Mouse (Mus musculus) lung, embryonic 14.5 days (tissue): ENCODE data around the gene 0610040J01Rik. TPM values are rescaled to one million over a fixed set of nuclear protein-coding genes. Genes with fewer than 3 reads are reported as not detected.

Source experiments
- ATAC-seq: fragments of 200-750 bp; cut with Nextera tagmentation; 2 replicates; pipeline ENCODE4 v1.8.0; 2017; ENCODE audit warnings: mild to moderate bottlenecking, moderate TSS enrichment, moderate library complexity; ENCODE audit not compliant: insufficient read depth
- DNase-seq: peaks from one replicate; pipeline ENCODE4 v3.0.0-alpha.2; 2015
- H3K27ac ChIP-seq: fragments of 300-500 bp; sonication (generic); 2 replicates; pipeline ENCODE4 v1.5.1; 2014; ENCODE audit warnings: low read depth, mild to moderate bottlenecking, moderate library complexity
- H3K27me3 ChIP-seq: fragments of 300-500 bp; sonication (generic); 2 replicates; pipeline ENCODE4 v1.6.1; 2014; ENCODE audit warnings: low read length, control low read depth; ENCODE audit not compliant: insufficient read depth
- H3K36me3 ChIP-seq: fragments of 300-500 bp; sonication (generic); 2 replicates; pipeline ENCODE4 v1.6.1; 2014; ENCODE audit warnings: control low read depth; ENCODE audit not compliant: insufficient read depth
- H3K4me1 ChIP-seq: fragments of 300-500 bp; sonication (generic); 2 replicates; pipeline ENCODE4 v1.6.1; 2014; ENCODE audit warnings: antibody characterized with exemption, control low read depth; ENCODE audit not compliant: insufficient read depth
- H3K4me2 ChIP-seq: fragments of 300-500 bp; sonication (generic); 2 replicates; pipeline ENCODE4 v1.6.1; 2014; ENCODE audit warnings: mild to moderate bottlenecking
- H3K4me3 ChIP-seq: fragments of 300-500 bp; sonication (generic); 2 replicates; pipeline ENCODE4 v1.5.1; 2014; ENCODE audit warnings: low read depth, low read length
- H3K9ac ChIP-seq: fragments of 300-500 bp; sonication (generic); 2 replicates; pipeline ENCODE4 v1.6.1; 2014
- H3K9me3 ChIP-seq: fragments of 300-500 bp; sonication (generic); 2 replicates; pipeline ENCODE4 v1.6.1; 2016; ENCODE audit warnings: low read depth, low read length, control low read depth
- CTCF ChIP-seq: IDR thresholded peaks from 2 replicates; pipeline ENCODE4 v1.5.1; 2016; ENCODE audit warnings: antibody characterized with exemption, low read depth
- WGBS: fragments of 180-500 bp; shearing (Covaris S2); extraction: QIAGEN DNeasy Blood & Tissue Kit; methylation state at CpG from one replicate; pipeline ENCODE4 v1.1.7; 2014; 5-methylcytosine and 5-hydroxymethylcytosine counted together
- polyA plus RNA-seq: library from polyadenylated mRNA; unstranded; fragments of >200 nt; fragmentation: Nextera tagmentation; extraction: Ambion mirVana; gene quantifications from 2 replicates; pipeline ENCODE4 v1.2.1, GENCODE M21; 2014

The 0610040J01Rik gene
- polyA plus RNA-seq, 1 experiment from 2014 or later = 16.7 TPM

DNA sequence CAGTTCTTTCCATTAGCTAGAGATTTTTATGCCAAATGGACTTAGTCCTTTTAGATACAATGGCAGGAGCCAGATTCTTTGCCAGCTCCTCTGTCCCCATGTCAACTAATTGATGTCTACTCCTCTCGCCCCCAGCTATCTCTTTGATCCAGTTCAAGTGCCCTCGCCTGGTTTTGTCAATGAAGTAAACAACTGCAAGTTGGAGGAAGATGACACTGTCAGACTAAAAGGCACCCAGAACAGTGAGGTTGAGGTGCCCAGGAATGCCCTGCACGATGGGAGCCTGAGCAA lies 85.6 kb downstream of the 0610040J01Rik start:
- DNase-seq = no peak
- Histone ChIP-seq H3K9me3 (no peaks in the 10 kb centered on the region), H3K27ac (no peak overlapping the region), H3K4me1 (no peaks in the 10 kb centered on the region), H3K36me3 (no peaks in the 10 kb centered on the region), H3K9ac (no peak overlapping the region), H3K4me2 (no peak overlapping the region), H3K27me3 (no peaks in the 10 kb centered on the region), H3K4me3 (no peak overlapping the region)
- ATAC-seq = no peak
- no peak for TF ChIP-seq CTCF
- WGBS = 61% methylated on average over 3 of the region's 3 CpGs

DNA sequence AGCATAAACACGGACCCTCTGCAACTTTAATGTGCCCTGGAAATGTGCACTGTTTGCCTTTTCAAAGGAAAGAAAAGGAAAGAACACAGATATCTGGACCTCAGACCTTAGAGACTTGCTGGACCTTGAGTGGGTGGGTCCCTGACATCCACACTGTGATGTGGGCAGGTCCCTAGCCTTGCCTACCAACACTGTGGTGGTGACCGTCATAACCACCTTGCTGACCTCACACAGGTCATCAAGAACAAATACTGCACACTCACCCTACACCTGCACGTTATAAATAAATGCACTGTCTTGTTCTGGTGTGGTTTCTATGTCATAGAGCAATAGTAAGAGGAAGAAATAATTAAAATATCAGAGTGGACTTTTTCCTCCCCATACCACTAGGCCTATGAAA lies 91.2 kb downstream of the 0610040J01Rik start:
- Histone ChIP-seq H3K4me2 (no peak overlapping the region), H3K9ac (no peak overlapping the region), H3K36me3 (no peaks in the 10 kb centered on the region), H3K4me1 (no peaks in the 10 kb centered on the region), H3K27me3 (no peaks in the 10 kb centered on the region), H3K9me3 (no peaks in the 10 kb centered on the region), H3K27ac (no peak overlapping the region), H3K4me3 (no peak overlapping the region)
- WGBS = 60% methylated on average over 3 of the region's 3 CpGs
- DNase-seq (no peak), ATAC-seq (no peak)
- TF ChIP-seq CTCF = no peak

DNA sequence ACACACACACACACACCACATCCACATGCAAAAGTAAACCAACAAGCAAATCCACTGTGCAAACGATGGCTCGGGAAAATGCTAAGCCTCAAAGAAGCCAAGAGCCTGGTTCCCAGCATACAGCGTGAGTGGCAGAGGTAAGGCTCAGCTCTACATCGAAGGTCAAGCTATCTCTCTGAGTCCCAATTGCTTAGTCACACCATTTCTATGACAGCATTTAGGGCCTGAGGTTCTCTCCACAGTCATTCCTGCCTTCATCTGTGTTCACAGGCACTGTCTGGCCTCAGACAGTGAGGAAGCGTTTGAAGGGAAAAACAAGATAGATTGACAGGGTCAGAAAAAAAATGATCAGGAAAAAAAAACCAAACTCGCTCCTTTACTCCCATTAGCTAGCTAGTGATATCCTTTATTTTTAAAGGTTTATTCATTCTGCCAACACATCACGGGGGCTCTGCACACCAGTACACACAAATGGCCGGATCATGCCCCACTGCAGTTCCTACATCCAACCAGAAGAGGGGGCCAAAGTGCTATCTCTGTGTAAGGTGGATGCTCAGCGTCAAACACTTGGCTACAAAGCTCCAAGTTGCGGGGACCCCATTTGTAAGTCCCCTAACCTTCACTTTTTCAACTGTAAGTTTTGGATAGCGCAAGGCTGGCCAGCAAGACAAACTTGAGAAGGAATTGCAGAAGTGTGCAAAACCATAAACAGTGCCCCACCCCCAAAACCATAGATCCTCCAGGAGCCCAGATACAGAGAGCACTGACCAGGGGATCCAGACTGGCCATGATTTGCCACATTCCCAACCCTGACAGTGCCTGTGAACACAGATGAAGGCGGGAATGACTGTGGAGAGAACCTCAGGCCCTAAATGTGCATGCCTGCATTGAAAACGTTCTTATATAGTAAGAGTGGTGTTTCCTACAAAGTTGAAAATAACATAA lies 94.3 kb downstream of the 0610040J01Rik start:
- Histone ChIP-seq H3K4me3 (no peak overlapping the region), H3K9ac (no peak overlapping the region), H3K36me3 (peaks cover 8% of the 10 kb centered on the region; the same call in 1 of the 2 replicates), H3K27me3 (no peaks in the 10 kb centered on the region), H3K27ac (no peak overlapping the region), H3K4me2 (no peak overlapping the region; the same call in 1 of the 2 replicates), H3K9me3 (no peaks in the 10 kb centered on the region), H3K4me1 (no peaks in the 10 kb centered on the region; the same call in 1 of the 2 replicates)
- DNase-seq = peak; percentile 92
- TF ChIP-seq CTCF = peak; percentile 98
- peak; percentile 80 for ATAC-seq
- WGBS = 34% methylated on average over 13 of the region's 13 CpGs

DNA sequence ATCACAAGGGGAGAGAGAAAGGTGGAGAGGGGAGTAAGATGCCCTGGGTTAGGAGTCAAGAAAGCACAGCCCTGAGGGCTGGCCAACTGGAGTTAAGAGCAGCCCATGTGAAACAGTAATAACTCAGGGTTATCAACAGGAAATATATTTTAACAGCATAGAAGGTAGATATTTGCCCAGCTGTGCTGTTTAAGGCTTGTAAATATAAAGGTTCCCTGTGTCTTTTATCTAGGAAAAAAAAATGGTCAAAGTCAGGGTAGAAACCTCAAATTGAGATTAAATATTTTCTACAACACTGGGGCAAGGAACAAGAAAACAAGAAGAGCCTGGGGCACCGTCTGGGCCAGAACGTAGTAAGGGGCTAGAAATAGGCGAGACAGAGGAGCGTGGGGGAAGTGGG lies 95.3 kb downstream of the 0610040J01Rik start:
- no peaks in the 10 kb centered on the region; the same call in 1 of the 2 replicates for H3K4me1 ChIP-seq
- H3K27me3 ChIP-seq = no peaks in the 10 kb centered on the region
- no peak overlapping the region for H3K27ac ChIP-seq
- no peak overlapping the region for H3K9ac ChIP-seq
- no peaks in the 10 kb centered on the region for H3K9me3 ChIP-seq
- H3K4me2 ChIP-seq = no peak overlapping the region
- peaks cover 8% of the 10 kb centered on the region; the same call in 1 of the 2 replicates for H3K36me3 ChIP-seq
- no peak overlapping the region for H3K4me3 ChIP-seq
- no peak for TF ChIP-seq CTCF
- no peak for ATAC-seq
- no peak for DNase-seq
- 55% methylated on average over 4 of the region's 4 CpGs for WGBS

DNA sequence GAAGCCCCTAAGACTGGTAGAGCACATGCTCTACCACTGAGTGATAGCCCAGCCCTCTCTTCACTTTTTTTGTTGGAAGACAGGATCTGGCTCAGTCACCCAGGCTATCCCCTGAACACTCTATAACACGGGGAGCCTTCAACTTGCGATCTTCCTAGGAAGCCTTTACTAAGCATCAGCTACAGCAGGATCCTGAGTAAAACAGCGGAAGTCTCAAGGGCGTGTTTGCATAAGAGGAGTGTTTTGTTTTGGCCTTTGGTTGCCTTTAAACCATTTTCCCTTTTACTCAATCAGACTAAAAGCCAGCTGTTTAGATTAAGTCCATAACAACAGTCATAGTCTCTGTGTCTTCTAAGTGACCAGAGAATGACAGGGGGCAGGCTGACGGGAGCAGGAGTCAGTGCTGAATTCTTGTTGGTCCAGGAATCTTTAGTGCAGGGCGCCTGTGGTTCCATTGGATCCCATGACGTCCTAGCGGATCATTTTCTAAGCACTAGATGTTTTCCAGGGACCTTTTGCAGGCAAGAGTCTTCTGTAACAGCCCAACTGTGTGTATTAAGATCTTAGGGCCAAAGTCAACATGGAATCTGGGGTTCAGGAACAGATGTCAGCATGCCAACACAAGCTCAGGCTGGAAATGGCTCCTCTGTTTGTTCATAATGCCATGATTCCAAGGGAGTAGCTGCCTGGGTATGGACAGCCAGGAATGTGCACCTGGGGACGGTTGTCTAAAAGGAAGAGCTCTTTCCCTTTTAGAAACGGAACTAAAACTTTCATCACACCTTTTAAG lies 98.2 kb downstream of the 0610040J01Rik start:
- H3K9me3 ChIP-seq = no peaks in the 10 kb centered on the region
- H3K27me3 ChIP-seq = no peaks in the 10 kb centered on the region
- H3K9ac ChIP-seq = no peak overlapping the region
- H3K27ac ChIP-seq = no peak overlapping the region; the same call in 1 of the 2 replicates
- 68% methylated on average over 10 of the region's 10 CpGs for WGBS
- H3K36me3 ChIP-seq = peaks cover 8% of the 10 kb centered on the region; the same call in 1 of the 2 replicates
- no peak overlapping the region for H3K4me3 ChIP-seq
- no peak for TF ChIP-seq CTCF
- ATAC-seq = no peak
- H3K4me2 ChIP-seq = no peak overlapping the region
- peak; percentile 21 for DNase-seq
- H3K4me1 ChIP-seq = no peaks in the 10 kb centered on the region; the same call in 1 of the 2 replicates

DNA sequence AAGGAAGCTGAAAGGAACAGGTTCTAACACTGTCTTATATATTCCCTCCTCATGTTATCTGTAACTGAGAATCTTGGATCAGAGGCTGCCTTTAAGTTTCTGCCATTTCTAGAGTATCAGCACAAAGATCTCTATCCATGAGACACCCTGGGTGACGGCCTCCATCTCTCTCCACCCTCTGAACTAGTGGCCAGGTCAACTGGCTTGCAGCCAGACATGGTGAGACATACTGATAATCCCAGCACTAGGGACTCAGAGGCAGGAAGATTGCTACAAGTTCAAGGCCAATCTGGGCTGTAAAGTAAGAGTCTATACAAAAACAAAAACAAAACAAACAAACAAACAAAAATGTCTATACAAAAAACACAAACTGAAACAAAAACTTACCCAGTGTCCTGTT lies 102.7 kb downstream of the 0610040J01Rik start:
- WGBS = 26% methylated on average over 1 of the region's 1 CpGs
- TF ChIP-seq CTCF = no peak
- ATAC-seq = no peak

More for the DNA sequence above, 102.7 kb downstream of the 0610040J01Rik start:
- Histone ChIP-seq H3K27me3 (no peaks in the 10 kb centered on the region), H3K9me3 (no peaks in the 10 kb centered on the region), H3K36me3 (peaks cover 4% of the 10 kb centered on the region; the same call in 1 of the 2 replicates), H3K4me2 (no peak overlapping the region), H3K4me1 (no peaks in the 10 kb centered on the region; the same call in 1 of the 2 replicates), H3K27ac (no peak overlapping the region), H3K9ac (no peak overlapping the region), H3K4me3 (no peak overlapping the region)
- no peak for DNase-seq
